Mouse (Mus musculus) CH12.LX (cell line): ENCODE measurements around the gene Zbtb9. TPM values are rescaled to one million over a fixed set of nuclear protein-coding genes. Genes with fewer than 3 reads are reported as not detected.

Experiments
- DNase-seq: peaks from one replicate; pipeline ENCODE4 v3.0.0-alpha.2; 2013; ENCODE audit errors: extremely low read depth
- H3K27ac ChIP-seq: 2 replicates; pipeline ENCODE4 v1.5.1; 2012; ENCODE audit warnings: low read depth, mild to moderate bottlenecking, control low read depth, moderate library complexity; ENCODE audit not compliant: insufficient read depth
- H3K27me3 ChIP-seq: replicated peaks from 2 replicates; pipeline ENCODE3; 2012; ENCODE audit warnings: inconsistent platforms
- H3K36me3 ChIP-seq, 2 experiments: replicated peaks in 1 of 2; 2 replicates each; pipeline versions ENCODE3 to v1.6.1; 2012; ENCODE audit warnings: inconsistent platforms in 1 of 2, low read length in 1 of 2, mild to moderate bottlenecking in 1 of 2, mixed read lengths in 1 of 2, moderate library complexity in 1 of 2; ENCODE audit not compliant: control insufficient read depth in 1 of 2, insufficient read depth in 1 of 2
- H3K4me1 ChIP-seq, 2 experiments: 2 replicates each; pipeline ENCODE4 v1.6.1; 2012; ENCODE audit warnings: inconsistent platforms in 1 of 2, moderate library complexity in 1 of 2; ENCODE audit not compliant: insufficient read depth in 2 of 2, control insufficient read depth in 1 of 2
- H3K4me2 ChIP-seq: 2 replicates; pipeline ENCODE4 v1.6.1; 2012; ENCODE audit warnings: low read depth, mild to moderate bottlenecking, control low read depth; ENCODE audit not compliant: poor library complexity, insufficient read depth, severe bottlenecking
- H3K4me3 ChIP-seq, 3 experiments: fragments of 150-350 bp in 1 of 3; sonication (generic) in 1 of 3; replicated peaks in 1 of 3; 2 replicates each; pipeline versions ENCODE3 to v1.5.1; 2011 to 2012; ENCODE audit warnings: low read depth in 2 of 3, low read length in 2 of 3, mild to moderate bottlenecking in 2 of 3, moderate library complexity in 2 of 3, control low read depth in 1 of 3, improper control_type of control experiment in 1 of 3, inconsistent platforms in 1 of 3, mixed read lengths in 1 of 3; ENCODE audit not compliant: poor library complexity in 1 of 3
- H3K79me2 ChIP-seq: replicated peaks from 2 replicates; pipeline ENCODE4 v1.6.1; 2012; ENCODE audit warnings: mild to moderate bottlenecking, moderate library complexity; ENCODE audit not compliant: control insufficient read depth, poor library complexity, insufficient read depth, severe bottlenecking; ENCODE audit errors: extremely low read depth
- H3K9ac ChIP-seq: 2 replicates; pipeline ENCODE4 v1.6.1; 2012; ENCODE audit warnings: low read depth, mild to moderate bottlenecking, control low read depth, moderate library complexity; ENCODE audit not compliant: insufficient read depth
- H3K9me3 ChIP-seq: replicated peaks from 2 replicates; pipeline ENCODE3; 2012; ENCODE audit warnings: low read length, inconsistent platforms, mixed read lengths
- BHLHE40 ChIP-seq: IDR thresholded peaks from 2 replicates; pipeline ENCODE4 v1.6.1; 2011; ENCODE audit warnings: mild to moderate bottlenecking, low read depth, low read length, improper control_type of control experiment
- CHD2 ChIP-seq: IDR thresholded peaks from 2 replicates; pipeline ENCODE4 v1.6.1; 2011; ENCODE audit warnings: low read length, improper control_type of control experiment
- ELF1 ChIP-seq: IDR thresholded peaks from 2 replicates; pipeline ENCODE4 v1.6.1; 2014; ENCODE audit warnings: low read depth, mild to moderate bottlenecking, inconsistent platforms, low read length, improper control_type of control experiment
- EP300 ChIP-seq: IDR thresholded peaks from 2 replicates; pipeline ENCODE4 v1.6.1; 2011; ENCODE audit warnings: low read length, improper control_type of control experiment
- ETS1 ChIP-seq: conservative IDR thresholded peaks from 2 replicates; pipeline ENCODE4 v1.6.1; 2012; ENCODE audit warnings: low read depth, mild to moderate bottlenecking, inconsistent platforms, low read length, improper control_type of control experiment, moderate library complexity
- HCFC1 ChIP-seq: IDR thresholded peaks from 2 replicates; pipeline ENCODE4 v1.6.1; 2012; ENCODE audit warnings: low read depth, mild to moderate bottlenecking, inconsistent platforms, low read length, improper control_type of control experiment
- IRF4 ChIP-seq: IDR thresholded peaks from 2 replicates; pipeline ENCODE4 v1.6.1; 2014; ENCODE audit warnings: low read depth, mild to moderate bottlenecking, inconsistent platforms, low read length, improper control_type of control experiment
- JUND ChIP-seq: conservative IDR thresholded peaks from 2 replicates; pipeline ENCODE4 v1.6.1; 2011; ENCODE audit warnings: low read depth, low read length, improper control_type of control experiment
- MAX ChIP-seq: IDR thresholded peaks from 2 replicates; pipeline ENCODE4 v1.6.1; 2011; ENCODE audit warnings: low read length, improper control_type of control experiment
- MEF2A ChIP-seq: IDR thresholded peaks from 2 replicates; pipeline ENCODE4 v1.6.1; 2014; ENCODE audit warnings: low read depth, mild to moderate bottlenecking, inconsistent platforms, low read length, improper control_type of control experiment, borderline replicate concordance
- MXI1 ChIP-seq: IDR thresholded peaks from 2 replicates; pipeline ENCODE4 v1.6.1; 2011; ENCODE audit warnings: mild to moderate bottlenecking, low read depth, low read length, improper control_type of control experiment
- MYC ChIP-seq: IDR thresholded peaks from 2 replicates; pipeline ENCODE4 v1.6.1; 2011; ENCODE audit warnings: low read depth, mild to moderate bottlenecking, improper control_type of control experiment, low read length
- NRF1 ChIP-seq: IDR thresholded peaks from 2 replicates; pipeline ENCODE4 v1.6.1; 2014; ENCODE audit warnings: low read depth, mild to moderate bottlenecking, inconsistent platforms, low read length, improper control_type of control experiment, moderate library complexity
- PAX5 ChIP-seq: IDR thresholded peaks from 2 replicates; pipeline ENCODE4 v1.6.1; 2012; ENCODE audit warnings: low read length, inconsistent platforms, mixed read lengths
- POLR2A ChIP-seq: IDR thresholded peaks from 2 replicates; pipeline ENCODE4 v1.6.1; 2011; ENCODE audit warnings: low read depth, mild to moderate bottlenecking, improper control_type of control experiment, low read length
- POLR2AphosphoS2 ChIP-seq: IDR thresholded peaks from 2 replicates; pipeline ENCODE4 v1.6.1; 2011; ENCODE audit warnings: low read depth, low read length, improper control_type of control experiment
- SIN3A ChIP-seq: IDR thresholded peaks from 2 replicates; pipeline ENCODE4 v1.6.1; 2012; ENCODE audit warnings: low read length, improper control_type of control experiment, inconsistent platforms
- TBP ChIP-seq: conservative IDR thresholded peaks from 2 replicates; pipeline ENCODE4 v1.6.1; 2011; ENCODE audit warnings: low read depth, low read length, improper control_type of control experiment
- UBTF ChIP-seq: IDR thresholded peaks from 2 replicates; pipeline ENCODE4 v1.6.1; 2012; ENCODE audit warnings: low read depth, mild to moderate bottlenecking, inconsistent platforms, low read length, improper control_type of control experiment, moderate library complexity
- USF1 ChIP-seq: IDR thresholded peaks from 2 replicates; pipeline ENCODE4 v1.6.1; 2014; ENCODE audit warnings: low read depth, mild to moderate bottlenecking, inconsistent platforms, low read length, improper control_type of control experiment
- dilution Hi-C: fragments of 300-500 bp; cut with MboI; formaldehyde crosslinking; loops from 2 replicates; pipeline ENCODE4 v1.14.3; 2020; ENCODE audit warnings: low sequenced_read_pairs; ENCODE audit not compliant: extremely low pct_unique_long_range_greater_than_20kb, extremely low pct_ligation_motif_present
- in situ Hi-C: fragments of 300-500 bp; cut with MboI; formaldehyde crosslinking; loops from 3 replicates; pipeline ENCODE4 v1.14.3; 2019; ENCODE audit warnings: low sequenced_read_pairs, low pct_ligation_motif_present, low pct_unique_long_range_greater_than_20kb, mixed read lengths
- polyA plus RNA-seq: library from polyadenylated mRNA; unstranded; fragments of >175 nt; gene quantifications from 2 replicates; pipeline ENCODE4 v1.2.1, GENCODE M21; 2012; ENCODE audit warnings: low read depth; ENCODE audit not compliant: insufficient read length
- total RNA-seq, 2 experiments: library from RNA; depleted of rRNA; stranded (reverse); fragments of 300-350 nt in 1 of 2; fragments of >200 nt in 1 of 2; gene quantifications; 2 replicates each; pipeline ENCODE4 v1.2.3; 2012 to 2014

Gene Zbtb9
- total and polyA plus RNA-seq, 3 experiments: 2.0 to 14.3 (median 8.1) TPM

DNA sequence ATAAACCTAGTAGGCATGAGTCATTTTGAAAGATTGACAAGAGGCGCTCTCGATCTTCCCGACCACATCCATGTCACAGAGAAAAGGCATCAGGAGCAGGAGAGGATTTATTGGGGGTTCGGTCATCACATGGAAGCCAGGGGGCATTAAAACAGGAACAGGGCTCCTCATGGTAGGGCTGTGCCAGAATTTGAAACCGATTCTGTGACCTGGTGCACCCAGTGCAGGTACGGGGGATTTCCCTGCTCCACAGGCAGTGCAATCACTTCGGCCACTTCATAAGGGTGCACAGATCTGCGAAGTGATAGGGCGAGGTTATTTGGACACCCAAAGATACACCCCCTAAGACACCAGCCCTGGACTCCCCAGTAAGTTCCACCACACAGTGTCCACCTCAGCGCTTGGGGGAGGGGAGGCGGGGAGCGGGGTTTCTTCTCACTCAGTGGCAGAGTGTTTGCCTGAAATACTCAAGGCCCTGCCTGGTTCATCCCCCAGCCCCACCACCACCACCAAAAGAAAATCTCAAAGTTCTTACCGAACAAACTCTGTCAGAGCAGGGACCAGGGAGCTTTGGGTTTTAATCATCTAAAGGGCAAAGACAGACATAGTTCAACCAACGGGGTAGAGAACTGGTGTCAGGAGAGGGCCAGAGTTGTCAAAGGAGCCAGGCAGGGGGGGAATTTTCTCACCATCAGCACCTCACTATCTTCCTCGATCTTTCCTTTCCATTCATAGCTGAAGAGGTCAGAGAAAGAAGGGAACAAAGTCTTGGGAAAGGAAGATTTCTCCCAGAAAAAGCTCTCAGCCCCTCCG lies 34.9 kb upstream of the Zbtb9 start:
- Histone ChIP-seq H3K9me3 (no peaks in the 10 kb centered on the region), H3K9ac (peak overlapping the region; percentile 76), H3K36me3 (peaks cover 30 to 39% of the 10 kb centered on the region in 2 experiments)
- in situ Hi-C loops: no loop called here
- DNase-seq: peak; percentile 40
- TF ChIP-seq USF1 (no peak), MAX (peak; percentile 57; the same call in 1 of the 2 replicates), ELF1 (0 out of 2 replicates have a peak, but pooled peaks have one; percentile 25), IRF4 (peak; percentile 58), JUND (peak; percentile 63), MYC (peak; percentile 74; the same call in 1 of the 2 replicates), NRF1 (no peak), MXI1 (peak; percentile 53; the same call in 1 of the 2 replicates), POLR2A (no peak), MEF2A (no peak), SIN3A (peak; percentile 29; the same call in 1 of the 2 replicates), BHLHE40 (no peak), ETS1 (no peak), HCFC1 (no peak; the same call in 1 of the 2 replicates), POLR2AphosphoS2 (peak; percentile 32; the same call in 1 of the 2 replicates), CHD2 (0 out of 2 replicates have a peak, but pooled peaks have one; percentile 9), EP300 (peak; percentile 50; the same call in 1 of the 2 replicates)
- TF ChIP-seq, all 38 proteins: peak for 10
- Histone ChIP-seq H3K4me3 (peak overlapping the region; percentile 78 to 79 (median 78)), H3K4me1 (peaks cover 2 to 41% of the 10 kb centered on the region in 2 experiments; a peak in 3 of 4 replicates), H3K79me2 (peaks cover 6% of the 10 kb centered on the region), H3K27me3 (peaks cover 8% of the 10 kb centered on the region), H3K4me2 (peak overlapping the region; percentile 91), H3K27ac (0 out of 2 replicates have a peak overlapping the region, but pooled peaks have one; percentile 29)
- dilution Hi-C loops: no loop called here

DNA sequence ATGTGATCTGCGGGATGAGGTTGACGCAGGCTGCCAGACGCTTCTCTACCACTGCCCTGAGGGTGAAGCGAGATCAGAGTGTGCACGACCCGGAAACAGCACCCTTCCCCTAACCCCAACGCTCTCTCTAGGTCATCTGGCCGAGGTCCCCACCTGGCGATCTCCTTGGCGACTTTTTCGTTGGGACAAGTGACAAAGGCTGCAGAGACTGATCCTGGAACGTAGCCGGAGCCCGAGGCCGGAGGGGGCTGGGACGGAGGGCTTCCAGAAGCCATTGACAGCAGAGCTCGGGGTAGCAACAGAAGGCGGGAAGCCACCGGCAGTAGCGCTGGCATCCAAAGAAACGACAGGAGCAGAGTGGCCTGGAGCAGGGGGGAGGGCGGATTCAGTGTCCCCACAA lies 34.2 kb upstream of the Zbtb9 start:
- H3K27me3 ChIP-seq: peaks cover 14% of the 10 kb centered on the region
- dilution Hi-C loops: no loop called here
- H3K9me3 ChIP-seq: no peaks in the 10 kb centered on the region
- peak overlapping the region; percentile 91 for H3K4me2 ChIP-seq
- H3K9ac ChIP-seq: peak overlapping the region; percentile 76
- H3K79me2 ChIP-seq: peaks cover 6% of the 10 kb centered on the region
- DNase-seq: no peak
- in situ Hi-C loops: no loop called here
- H3K4me1 ChIP-seq: peaks cover 2 to 35% of the 10 kb centered on the region in 2 experiments; a peak in 3 of 4 replicates
- H3K27ac ChIP-seq: peak overlapping the region; percentile 29; the same call in 1 of the 2 replicates
- peak overlapping the region; percentile 78 to 79 (median 78) for H3K4me3 ChIP-seq
- no peak for TF ChIP-seq TBP
- TF ChIP-seq PAX5: no peak
- TF ChIP-seq ETS1: no peak
- TF ChIP-seq UBTF: no peak
- peaks cover 30 to 38% of the 10 kb centered on the region in 2 experiments for H3K36me3 ChIP-seq
